Mouse (Mus musculus) stomach, embryonic 14.5 days (tissue): ENCODE results near the gene Nat14. TPM values are rescaled to one million over a fixed set of nuclear protein-coding genes. Genes with fewer than 3 reads are reported as not detected.

Experiments
- ATAC-seq: fragments of 200-750 bp; cut with Nextera tagmentation; 2 replicates; pipeline ENCODE4 v1.8.0; 2017; ENCODE audit warnings: low read depth, moderate TSS enrichment; ENCODE audit not compliant: insufficient number of reproducible peaks, insufficient read depth, low FRiP score
- H3K27ac ChIP-seq: fragments of 300-500 bp; sonication (generic); 2 replicates; pipeline ENCODE4 v1.5.1; 2014; ENCODE audit warnings: mild to moderate bottlenecking, low read length, moderate library complexity, mixed read lengths
- H3K27me3 ChIP-seq: fragments of 300-500 bp; sonication (generic); 2 replicates; pipeline ENCODE4 v1.6.1; 2014; ENCODE audit warnings: low read length, control low read depth, mixed read lengths; ENCODE audit not compliant: control insufficient read depth, insufficient read depth
- H3K36me3 ChIP-seq: fragments of 300-500 bp; sonication (generic); 2 replicates; pipeline ENCODE4 v1.6.1; 2014; ENCODE audit warnings: mild to moderate bottlenecking, control low read depth, low read length, moderate library complexity, mixed read lengths; ENCODE audit not compliant: control insufficient read depth, insufficient read depth
- H3K4me1 ChIP-seq: fragments of 300-500 bp; sonication (generic); 2 replicates; pipeline ENCODE4 v1.6.1; 2014; ENCODE audit warnings: low read length, control low read depth, mixed read lengths; ENCODE audit not compliant: control insufficient read depth, insufficient read depth
- H3K4me2 ChIP-seq: fragments of 300-500 bp; sonication (generic); replicated peaks from 2 replicates; pipeline ENCODE4 v1.6.1; 2014; ENCODE audit warnings: low read depth, low read length, control low read depth
- H3K4me3 ChIP-seq: fragments of 300-500 bp; sonication (generic); 2 replicates; pipeline ENCODE4 v1.5.1; 2014; ENCODE audit warnings: low read depth, low read length, control low read depth
- H3K9ac ChIP-seq: fragments of 300-500 bp; sonication (generic); replicated peaks from 2 replicates; pipeline ENCODE4 v1.6.1; 2014; ENCODE audit warnings: low read depth, mild to moderate bottlenecking, control low read depth, low read length, moderate library complexity, mixed read lengths
- H3K9me3 ChIP-seq: fragments of 300-500 bp; sonication (generic); 2 replicates; pipeline ENCODE4 v1.6.1; 2016; ENCODE audit warnings: low read depth, low read length, control low read depth; ENCODE audit not compliant: control insufficient read depth
- WGBS: fragments of 180-500 bp; shearing (Covaris S2); extraction: QIAGEN DNeasy Blood & Tissue Kit; methylation state at CpG from one replicate; pipeline ENCODE4 v1.1.7; 2014; 5-methylcytosine and 5-hydroxymethylcytosine counted together
- polyA plus RNA-seq: library from polyadenylated mRNA; unstranded; fragments of >200 nt; fragmentation: Nextera tagmentation; extraction: Ambion mirVana; gene quantifications from 2 replicates; pipeline ENCODE4 v1.2.1, GENCODE M21; 2014

Nat14 gene
- polyA plus RNA-seq, 1 experiment from 2014 or later: 3.5 TPM

DNA sequence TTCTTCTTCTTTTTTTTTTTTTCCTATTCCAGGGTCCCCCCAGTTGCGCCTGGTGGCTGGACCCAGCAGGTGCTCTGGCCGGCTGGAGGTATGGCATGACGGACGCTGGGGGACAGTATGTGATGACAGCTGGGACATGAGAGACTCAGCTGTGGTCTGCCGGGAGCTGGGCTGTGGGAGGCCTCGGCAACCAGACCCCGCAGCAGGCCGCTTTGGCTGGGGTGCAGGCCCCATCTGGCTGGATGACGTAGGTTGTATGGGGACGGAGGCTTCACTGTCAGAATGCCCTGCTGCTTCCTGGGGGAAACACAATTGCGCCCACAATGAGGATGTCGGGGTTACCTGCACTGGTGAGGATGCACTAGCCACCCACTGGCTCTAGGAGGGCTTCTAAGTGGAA lies 11.3 kb downstream of the Nat14 start:
- WGBS: 82% methylated on average over 12 of the region's 12 CpGs
- Histone ChIP-seq H3K4me2 (no peak overlapping the region), H3K36me3 (no peaks in the 10 kb centered on the region), H3K9me3 (peaks cover 2% of the 10 kb centered on the region; the same call in 1 of the 2 replicates), H3K4me3 (no peak overlapping the region), H3K9ac (no peak overlapping the region), H3K27ac (no peak overlapping the region), H3K4me1 (peaks cover 1% of the 10 kb centered on the region; the same call in 1 of the 2 replicates), H3K27me3 (no peaks in the 10 kb centered on the region)
- ATAC-seq: no peak

DNA sequence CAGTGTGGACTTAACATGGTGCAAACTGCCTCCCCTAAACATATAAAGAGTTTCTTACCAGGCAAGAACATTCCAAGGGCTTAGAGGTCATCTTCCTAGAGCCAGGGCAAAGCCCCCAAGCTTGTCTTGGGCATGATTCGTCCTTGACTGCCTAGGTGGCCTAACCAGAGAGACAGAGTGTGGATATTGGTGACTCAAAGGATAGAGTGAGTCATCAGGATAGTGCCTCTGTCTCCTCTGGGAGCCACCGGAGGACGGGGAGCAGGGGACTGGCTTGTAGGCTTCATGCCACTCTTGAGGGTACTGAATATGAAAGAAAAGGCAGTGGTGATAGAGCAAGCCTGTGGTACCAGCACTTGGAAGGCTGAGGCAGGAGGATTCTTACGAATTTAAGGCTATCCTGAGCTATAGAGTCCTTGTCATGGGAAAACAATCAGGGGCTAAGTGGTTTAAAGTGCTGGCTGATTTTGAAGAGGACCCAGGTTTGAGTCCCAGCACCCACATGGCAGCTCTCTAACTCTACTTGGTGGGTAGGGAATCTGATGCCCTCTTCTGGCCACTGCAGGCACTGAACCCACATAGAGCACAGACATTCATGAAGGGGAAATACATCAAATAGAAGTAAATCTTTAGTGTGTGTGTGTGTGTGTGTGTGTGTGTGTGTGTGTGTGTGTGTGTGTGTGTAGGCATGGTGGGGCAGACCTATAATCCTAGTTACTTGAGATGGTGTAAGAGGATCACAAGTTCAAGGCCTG lies 12.5 kb downstream of the Nat14 start:
- ATAC-seq: no peak
- Histone ChIP-seq H3K27ac (no peak overlapping the region), H3K9ac (no peak overlapping the region), H3K4me1 (no peaks in the 10 kb centered on the region), H3K27me3 (no peaks in the 10 kb centered on the region), H3K36me3 (no peaks in the 10 kb centered on the region), H3K4me2 (no peak overlapping the region), H3K9me3 (peaks cover 2% of the 10 kb centered on the region; the same call in 1 of the 2 replicates), H3K4me3 (no peak overlapping the region)
- 80% methylated on average over 4 of the region's 4 CpGs for WGBS

DNA sequence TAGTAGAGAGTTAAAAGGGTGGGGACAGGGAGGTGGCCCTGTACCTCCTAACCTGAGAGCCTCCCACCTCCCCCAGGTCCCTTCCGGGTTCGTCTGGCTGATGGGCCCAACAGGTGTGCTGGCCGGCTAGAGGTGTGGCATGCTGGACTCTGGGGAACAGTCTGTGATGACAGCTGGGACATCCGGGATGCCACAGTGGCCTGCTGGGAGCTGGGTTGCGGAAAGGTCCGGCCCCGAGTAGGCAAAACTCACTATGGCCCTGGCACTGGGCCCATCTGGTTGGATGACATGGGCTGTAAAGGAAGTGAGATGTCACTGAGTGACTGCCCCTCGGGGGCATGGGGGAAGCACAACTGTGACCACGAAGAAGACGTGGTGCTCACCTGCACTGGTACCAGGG lies 15.0 kb downstream of the Nat14 start:
- WGBS: 76% methylated on average over 10 of the region's 10 CpGs
- Histone ChIP-seq H3K4me2 (no peak overlapping the region), H3K9ac (no peak overlapping the region), H3K36me3 (no peaks in the 10 kb centered on the region), H3K27ac (no peak overlapping the region), H3K4me3 (no peak overlapping the region), H3K4me1 (no peaks in the 10 kb centered on the region), H3K27me3 (no peaks in the 10 kb centered on the region), H3K9me3 (peaks cover 2% of the 10 kb centered on the region; the same call in 1 of the 2 replicates)
- ATAC-seq: no peak

DNA sequence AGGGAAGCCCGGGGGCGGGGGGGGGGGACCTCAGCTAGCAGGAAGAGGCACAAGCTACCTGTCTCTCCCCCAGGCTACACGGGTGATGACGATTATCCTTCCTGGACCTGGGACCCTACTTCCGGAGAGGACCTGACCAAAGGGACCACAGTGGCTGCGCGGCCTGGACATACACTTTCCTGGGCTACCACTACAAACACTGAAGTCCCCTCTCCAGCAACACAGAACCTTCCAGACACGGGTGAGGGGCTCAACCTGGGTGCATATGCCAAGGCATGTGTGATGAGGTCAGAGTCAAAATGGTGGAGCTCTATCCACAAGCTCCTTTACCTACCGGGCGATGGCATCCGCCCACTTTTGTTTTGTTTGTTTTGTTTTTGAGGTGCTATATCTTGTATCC lies 15.6 kb downstream of the Nat14 start:
- no peaks in the 10 kb centered on the region for H3K27me3 ChIP-seq
- H3K9ac ChIP-seq: no peak overlapping the region
- H3K4me2 ChIP-seq: no peak overlapping the region
- peaks cover 2% of the 10 kb centered on the region; the same call in 1 of the 2 replicates for H3K9me3 ChIP-seq
- ATAC-seq: no peak
- no peaks in the 10 kb centered on the region for H3K4me1 ChIP-seq
- no peaks in the 10 kb centered on the region for H3K36me3 ChIP-seq
- WGBS: 75% methylated on average over 11 of the region's 11 CpGs
- no peak overlapping the region for H3K4me3 ChIP-seq
- no peak overlapping the region for H3K27ac ChIP-seq

DNA sequence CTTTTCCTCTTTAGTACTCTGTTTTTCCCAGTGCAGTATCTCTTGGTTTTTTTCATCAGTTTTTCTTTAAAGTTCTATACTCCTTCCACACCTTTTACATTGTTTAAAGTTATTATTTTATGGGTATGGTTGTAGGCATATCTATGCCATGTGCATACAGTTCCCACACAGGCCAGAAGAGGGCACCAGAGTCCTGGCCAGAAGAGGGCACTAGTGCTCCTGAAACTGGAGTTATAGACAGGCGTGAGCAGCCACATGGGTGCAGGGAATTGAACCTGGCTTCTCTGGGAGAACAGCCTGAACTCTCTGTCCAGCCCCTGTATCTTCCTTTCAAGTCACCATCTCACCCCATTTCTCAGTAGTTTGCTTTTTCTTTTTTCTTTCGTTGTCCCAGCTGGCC lies 16.6 kb downstream of the Nat14 start:
- no peak overlapping the region for H3K27ac ChIP-seq
- H3K4me2 ChIP-seq: no peak overlapping the region
- no peak overlapping the region for H3K9ac ChIP-seq
- H3K27me3 ChIP-seq: no peaks in the 10 kb centered on the region
- H3K36me3 ChIP-seq: no peaks in the 10 kb centered on the region
- H3K4me3 ChIP-seq: no peak overlapping the region
- H3K9me3 ChIP-seq: peaks cover 2% of the 10 kb centered on the region; the same call in 1 of the 2 replicates
- no peak for ATAC-seq
- 45% methylated on average over 2 of the region's 2 CpGs for WGBS
- no peaks in the 10 kb centered on the region for H3K4me1 ChIP-seq

DNA sequence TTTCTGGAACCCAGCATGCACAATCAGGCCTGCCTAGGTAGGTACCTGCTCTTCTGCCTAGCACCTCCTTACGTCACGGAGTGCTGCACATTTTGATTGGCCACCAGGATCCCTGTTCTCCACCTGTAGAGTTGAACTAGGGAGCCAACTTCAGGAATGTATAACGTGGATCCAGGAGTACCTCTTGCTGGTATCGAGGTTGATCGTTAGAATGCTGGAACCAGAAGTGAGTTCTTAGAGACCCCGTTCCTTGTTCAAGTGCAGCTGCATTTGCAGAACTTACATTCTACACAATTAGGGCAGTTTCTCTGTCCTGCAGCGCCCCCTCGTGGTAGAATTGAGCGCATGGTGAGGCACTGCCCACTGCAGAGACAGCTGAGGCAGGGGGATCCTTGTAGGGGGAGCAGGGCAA lies 18.2 kb downstream of the Nat14 start:
- whole genome bisulfite sequencing: 18% methylated on average over 9 of the region's 9 CpGs
- H3K9me3 ChIP-seq: no peaks in the 10 kb centered on the region
- no peaks in the 10 kb centered on the region for H3K27me3 ChIP-seq
- no peak overlapping the region for H3K4me3 ChIP-seq
- no peaks in the 10 kb centered on the region for H3K4me1 ChIP-seq
- H3K36me3 ChIP-seq: no peaks in the 10 kb centered on the region
- no peak overlapping the region for H3K9ac ChIP-seq
- no peak overlapping the region for H3K27ac ChIP-seq
- ATAC-seq: peak; percentile 64; the same call in 1 of the 2 replicates
- H3K4me2 ChIP-seq: no peak overlapping the region

DNA sequence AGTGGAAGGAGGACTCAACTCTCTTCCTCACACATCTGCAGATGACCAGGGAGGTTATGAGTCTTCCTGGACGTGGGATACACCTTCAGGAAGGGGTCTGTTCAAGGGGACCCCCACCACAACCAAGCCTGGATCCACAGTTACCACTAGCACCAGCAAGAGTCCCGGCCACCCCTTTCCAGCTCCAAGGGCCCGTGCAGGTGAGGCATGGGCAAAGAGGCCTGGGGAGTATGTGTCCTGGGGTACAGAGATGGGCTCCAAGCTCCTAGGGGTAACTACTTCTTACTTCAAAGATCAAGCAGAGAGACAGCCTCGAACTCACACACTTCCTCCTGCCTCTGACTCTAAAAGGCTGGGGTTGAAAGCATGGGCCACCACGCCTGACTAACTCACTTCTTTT lies 20.8 kb downstream of the Nat14 start:
- H3K9me3 ChIP-seq: no peaks in the 10 kb centered on the region
- 48% methylated on average over 5 of the region's 5 CpGs for WGBS
- H3K27me3 ChIP-seq: no peaks in the 10 kb centered on the region
- ATAC-seq: no peak
- no peaks in the 10 kb centered on the region for H3K36me3 ChIP-seq
- no peaks in the 10 kb centered on the region for H3K4me1 ChIP-seq
- no peak overlapping the region for H3K9ac ChIP-seq
- no peak overlapping the region for H3K4me3 ChIP-seq
- no peak overlapping the region for H3K27ac ChIP-seq
- no peak overlapping the region for H3K4me2 ChIP-seq

DNA sequence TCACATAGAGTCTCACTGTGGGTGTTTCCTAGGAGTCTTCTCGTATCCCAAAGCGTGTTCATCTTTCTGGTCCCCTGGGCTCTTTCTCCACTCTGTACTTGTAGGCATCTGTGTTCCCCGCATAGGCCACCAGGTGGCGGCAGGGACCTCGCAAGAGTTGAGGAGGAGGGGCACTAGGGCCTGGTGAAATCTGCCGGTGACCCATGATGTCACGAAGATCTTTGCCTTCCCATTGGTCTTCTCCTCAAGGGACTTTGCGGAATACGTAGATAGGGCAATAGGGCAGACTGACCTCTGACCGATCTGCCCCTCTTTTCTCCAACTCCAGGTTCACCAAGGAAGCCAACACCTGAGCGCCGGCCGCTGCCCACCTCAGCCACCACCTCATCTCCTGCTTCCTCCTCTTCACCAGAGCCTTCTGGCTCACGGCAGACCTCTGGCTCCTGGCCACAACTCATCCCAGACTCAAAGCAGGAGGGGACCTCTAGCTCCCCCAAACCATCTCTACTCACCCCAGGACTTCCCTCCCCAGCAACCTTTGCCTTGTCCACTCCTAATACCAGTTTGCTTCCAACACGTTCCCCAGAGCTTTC lies 21.5 kb downstream of the Nat14 start:
- peak; percentile 85 for ATAC-seq
- H3K27ac ChIP-seq: no peak overlapping the region
- H3K27me3 ChIP-seq: no peaks in the 10 kb centered on the region
- peak overlapping the region; percentile 30; the same call in 1 of the 2 replicates for H3K4me2 ChIP-seq
- WGBS: 16% methylated on average over 15 of the region's 15 CpGs
- H3K4me1 ChIP-seq: no peaks in the 10 kb centered on the region
- H3K9ac ChIP-seq: no peak overlapping the region
- no peaks in the 10 kb centered on the region for H3K36me3 ChIP-seq
- H3K9me3 ChIP-seq: no peaks in the 10 kb centered on the region
- H3K4me3 ChIP-seq: no peak overlapping the region
